Mouse (Mus musculus): Measurements from ENCODE around the gene Kif14. TPM values are rescaled to one million over a fixed set of nuclear protein-coding genes. Genes with fewer than 3 reads are reported as not detected.
A peak's percentile ranks its signal among the peaks of the same experiment; 100 is the strongest.

The Kif14 gene
- 12.2 and 12.9 TPM in 2 replicates for total RNA-seq (2012; rRNA removed)

- H3K27ac ChIP-seq (ENCODE audit: insufficient read depth, low read depth, low read length, poor library complexity, severe bottlenecking): no peak within 1 kb of the TSS
- in situ Hi-C loops (cut with MboI; ENCODE audit: low sequenced_read_pairs in 2 of 2, unreplicated experiment in 2 of 2): no loop called here
- TF ChIP-seq CHD2 (IDR thresholded peaks at IDR 0.05; ENCODE audit: low read depth, low read length): peak; percentile 76
- TF ChIP-seq ZC3H11A (IDR thresholded peaks at IDR 0.05; ENCODE audit: borderline replicate concordance, low read depth, low read length): no peak
- no peak for TF ChIP-seq ZNF384 (IDR thresholded peaks at IDR 0.05; ENCODE audit: low read depth, low read length)
Measured at GRCm38 (mm10) chr1:136466143-136466811, at the start of gene Kif14. TSS of gene Kif14 (plus strand) at chr1:136466343.

GRCm38 (mm10) chr1:136418393-136418792, 47.8 kb upstream of the Kif14 start:
- TF ChIP-seq MAFK (IDR thresholded peaks at IDR 0.05; ENCODE audit: insufficient read depth, low read depth, low read length) (no peak), HCFC1 (IDR thresholded peaks at IDR 0.05; ENCODE audit: borderline replicate concordance, insufficient read depth, low read length) (no peak), CHD2 (IDR thresholded peaks at IDR 0.05; ENCODE audit: low read depth, low read length) (no peak), ZNF384 (IDR thresholded peaks at IDR 0.05; ENCODE audit: low read depth, low read length) (no peak), ZC3H11A (IDR thresholded peaks at IDR 0.05; ENCODE audit: borderline replicate concordance, low read depth, low read length) (no peak)
- H3K36me3 ChIP-seq (ENCODE audit: control insufficient read depth, insufficient read depth, low read length, poor library complexity, severe bottlenecking): peaks cover 5% of the 10 kb centered on the region; the same call in 1 of the 2 replicates
- DNase-seq (ENCODE audit: low read depth, low spot score): no peak
- in situ Hi-C loops (cut with MboI; ENCODE audit: low sequenced_read_pairs in 2 of 2, unreplicated experiment in 2 of 2): no loop called here
- H3K9me3 ChIP-seq (ENCODE audit: control insufficient read depth, insufficient read depth, low read depth, low read length): no peaks in the 10 kb centered on the region
- H3K27ac ChIP-seq (ENCODE audit: insufficient read depth, low read depth, low read length, poor library complexity, severe bottlenecking): no peak overlapping the region
- H3K4me1 ChIP-seq (ENCODE audit: control insufficient read depth in 2 of 2, insufficient read depth in 2 of 2, low read length in 2 of 2, poor library complexity in 1 of 2): peaks cover 9 to 12% of the 10 kb centered on the region in 2 experiments; a peak in 3 of 4 replicates
- H3K4me3 ChIP-seq (ENCODE audit: insufficient read depth in 1 of 2, low read depth in 1 of 2, low read length in 2 of 2, poor library complexity in 1 of 2, severe bottlenecking in 1 of 2): no peak overlapping the region
- H3K9ac ChIP-seq (ENCODE audit: insufficient read depth, low read depth, low read length, poor library complexity, severe bottlenecking): no peak overlapping the region

More at GRCm38 (mm10) chr1:136466143-136466811, at the start of gene Kif14:
- Histone ChIP-seq H3K9me3 (ENCODE audit: control insufficient read depth, insufficient read depth, low read depth, low read length) (no peaks in the 10 kb centered on the region), H3K4me3 (ENCODE audit: insufficient read depth in 1 of 2, low read depth in 1 of 2, low read length in 2 of 2, poor library complexity in 1 of 2, severe bottlenecking in 1 of 2) (peak within 1 kb of the TSS; percentile 72 to 78), H3K4me1 (ENCODE audit: control insufficient read depth in 2 of 2, insufficient read depth in 2 of 2, low read length in 2 of 2, poor library complexity in 1 of 2) (peaks cover 6 to 11% of the 10 kb centered on the region in 2 experiments), H3K9ac (ENCODE audit: insufficient read depth, low read depth, low read length, poor library complexity, severe bottlenecking) (peak within 1 kb of the TSS; percentile 81), H3K36me3 (ENCODE audit: control insufficient read depth, insufficient read depth, low read length, poor library complexity, severe bottlenecking) (peaks cover 10% of the 10 kb centered on the region)
- DNase-seq (ENCODE audit: low read depth, low spot score): peak; percentile 98

GRCm38 (mm10) chr1:136427166-136427969, 38.8 kb upstream of the Kif14 start:
- H3K9me3 ChIP-seq (ENCODE audit: control insufficient read depth, insufficient read depth, low read depth, low read length): no peaks in the 10 kb centered on the region
- H3K4me1 ChIP-seq (ENCODE audit: control insufficient read depth in 2 of 2, insufficient read depth in 2 of 2, low read length in 2 of 2, poor library complexity in 1 of 2): peaks cover 6 to 9% of the 10 kb centered on the region in 2 experiments; a peak in 3 of 4 replicates
- no peak for TF ChIP-seq ZC3H11A (IDR thresholded peaks at IDR 0.05; ENCODE audit: borderline replicate concordance, low read depth, low read length)
- peak; percentile 79 for TF ChIP-seq MAFK (IDR thresholded peaks at IDR 0.05; ENCODE audit: insufficient read depth, low read depth, low read length)
- TF ChIP-seq CHD2 (IDR thresholded peaks at IDR 0.05; ENCODE audit: low read depth, low read length): no peak
- no peak for TF ChIP-seq HCFC1 (IDR thresholded peaks at IDR 0.05; ENCODE audit: borderline replicate concordance, insufficient read depth, low read length)
- TF ChIP-seq ZNF384 (IDR thresholded peaks at IDR 0.05; ENCODE audit: low read depth, low read length): no peak
- peaks cover 6% of the 10 kb centered on the region; the same call in 1 of the 2 replicates for H3K36me3 ChIP-seq (ENCODE audit: control insufficient read depth, insufficient read depth, low read length, poor library complexity, severe bottlenecking)
- no peak overlapping the region for H3K4me3 ChIP-seq (ENCODE audit: insufficient read depth in 1 of 2, low read depth in 1 of 2, low read length in 2 of 2, poor library complexity in 1 of 2, severe bottlenecking in 1 of 2)
- DNase-seq (ENCODE audit: low read depth, low spot score): peak; percentile 40
- no peak overlapping the region for H3K9ac ChIP-seq (ENCODE audit: insufficient read depth, low read depth, low read length, poor library complexity, severe bottlenecking)
- no peak overlapping the region for H3K27ac ChIP-seq (ENCODE audit: insufficient read depth, low read depth, low read length, poor library complexity, severe bottlenecking)
- in situ Hi-C loops (cut with MboI; ENCODE audit: low sequenced_read_pairs in 2 of 2, unreplicated experiment in 2 of 2): no loop called here

GRCm38 (mm10) chr1:136428981-136429380, 37.2 kb upstream of the Kif14 start:
- Histone ChIP-seq H3K4me3 (ENCODE audit: insufficient read depth in 1 of 2, low read depth in 1 of 2, low read length in 2 of 2, poor library complexity in 1 of 2, severe bottlenecking in 1 of 2) (no peak overlapping the region), H3K9ac (ENCODE audit: insufficient read depth, low read depth, low read length, poor library complexity, severe bottlenecking) (no peak overlapping the region), H3K4me1 (ENCODE audit: control insufficient read depth in 2 of 2, insufficient read depth in 2 of 2, low read length in 2 of 2, poor library complexity in 1 of 2) (peaks cover 6 to 9% of the 10 kb centered on the region in 2 experiments; a peak in 3 of 4 replicates), H3K9me3 (ENCODE audit: control insufficient read depth, insufficient read depth, low read depth, low read length) (no peaks in the 10 kb centered on the region), H3K27ac (ENCODE audit: insufficient read depth, low read depth, low read length, poor library complexity, severe bottlenecking) (no peak overlapping the region), H3K36me3 (ENCODE audit: control insufficient read depth, insufficient read depth, low read length, poor library complexity, severe bottlenecking) (peaks cover 7% of the 10 kb centered on the region)
- no peak for DNase-seq (ENCODE audit: low read depth, low spot score)
- in situ Hi-C loops (cut with MboI; ENCODE audit: low sequenced_read_pairs in 2 of 2, unreplicated experiment in 2 of 2): no loop called here
- TF ChIP-seq ZC3H11A (IDR thresholded peaks at IDR 0.05; ENCODE audit: borderline replicate concordance, low read depth, low read length) (no peak), HCFC1 (IDR thresholded peaks at IDR 0.05; ENCODE audit: borderline replicate concordance, insufficient read depth, low read length) (no peak), MAFK (IDR thresholded peaks at IDR 0.05; ENCODE audit: insufficient read depth, low read depth, low read length) (no peak), ZNF384 (IDR thresholded peaks at IDR 0.05; ENCODE audit: low read depth, low read length) (no peak), CHD2 (IDR thresholded peaks at IDR 0.05; ENCODE audit: low read depth, low read length) (no peak)
